Mouse (Mus musculus) thymus, postnatal 0 days (tissue): Measurements from ENCODE around the gene Rxylt1. TPM values are rescaled to one million over a fixed set of nuclear protein-coding genes. Genes with fewer than 3 reads are reported as not detected.

ENCODE experiments used
- DNase-seq: peaks from one replicate; pipeline ENCODE4 v3.0.0-alpha.2; 2015; ENCODE audit warnings: low spot score
- polyA plus RNA-seq: library from polyadenylated mRNA; unstranded; fragments of >200 nt; fragmentation: Nextera tagmentation; extraction: Ambion mirVana; gene quantifications from 2 replicates; pipeline ENCODE4 v1.2.1, GENCODE M21; 2015

Gene Rxylt1
- polyA plus RNA-seq, result 36.7 and 39.2 TPM in 2 replicates

DNA sequence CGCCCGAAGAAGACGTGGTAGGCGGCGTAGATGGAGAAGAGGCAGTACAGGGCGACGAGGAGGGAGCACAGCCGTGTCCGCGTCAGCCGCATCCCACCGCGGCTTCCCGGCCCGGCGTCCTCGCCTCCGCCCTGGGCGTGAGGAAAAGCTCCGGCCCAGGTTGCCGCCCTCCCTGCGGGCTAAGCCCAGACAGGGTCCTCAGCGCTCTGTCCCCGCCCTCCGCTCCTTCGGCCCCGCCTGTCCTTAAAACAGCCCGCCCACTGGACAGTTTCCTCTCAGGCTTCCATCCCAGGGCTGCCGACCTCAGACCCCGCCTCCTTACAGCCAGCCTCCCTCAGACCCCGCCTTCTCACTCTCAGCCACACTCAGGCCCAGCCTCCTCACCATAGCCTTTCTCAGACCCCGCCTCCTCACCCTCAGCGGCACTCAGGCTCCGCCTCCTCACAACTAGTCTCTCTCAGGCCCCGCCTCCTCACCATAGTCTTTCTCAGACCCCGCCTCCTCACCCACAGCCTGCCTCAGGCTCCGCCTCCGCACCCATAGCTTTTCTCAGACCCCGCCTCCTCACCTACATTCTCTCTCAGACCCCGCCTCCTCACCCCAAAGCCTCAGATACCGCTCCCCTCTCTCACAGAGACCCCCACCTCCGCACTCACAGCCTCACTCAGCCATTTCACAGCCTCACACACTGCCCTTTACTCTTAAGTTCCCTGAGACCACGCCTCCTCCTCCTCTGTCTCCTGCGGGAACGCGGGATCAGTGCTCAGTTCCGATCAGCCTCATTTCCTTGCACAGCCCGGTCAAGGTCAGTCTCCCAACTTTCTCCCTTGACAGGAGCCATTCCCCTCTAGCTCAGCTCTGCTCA is at the start of gene Rxylt1:
Gene Rxylt1 (minus strand): TSS at position 392 of the 865 bp plus-strand sequence.
- DNase-seq, result peak; percentile 98

DNA sequence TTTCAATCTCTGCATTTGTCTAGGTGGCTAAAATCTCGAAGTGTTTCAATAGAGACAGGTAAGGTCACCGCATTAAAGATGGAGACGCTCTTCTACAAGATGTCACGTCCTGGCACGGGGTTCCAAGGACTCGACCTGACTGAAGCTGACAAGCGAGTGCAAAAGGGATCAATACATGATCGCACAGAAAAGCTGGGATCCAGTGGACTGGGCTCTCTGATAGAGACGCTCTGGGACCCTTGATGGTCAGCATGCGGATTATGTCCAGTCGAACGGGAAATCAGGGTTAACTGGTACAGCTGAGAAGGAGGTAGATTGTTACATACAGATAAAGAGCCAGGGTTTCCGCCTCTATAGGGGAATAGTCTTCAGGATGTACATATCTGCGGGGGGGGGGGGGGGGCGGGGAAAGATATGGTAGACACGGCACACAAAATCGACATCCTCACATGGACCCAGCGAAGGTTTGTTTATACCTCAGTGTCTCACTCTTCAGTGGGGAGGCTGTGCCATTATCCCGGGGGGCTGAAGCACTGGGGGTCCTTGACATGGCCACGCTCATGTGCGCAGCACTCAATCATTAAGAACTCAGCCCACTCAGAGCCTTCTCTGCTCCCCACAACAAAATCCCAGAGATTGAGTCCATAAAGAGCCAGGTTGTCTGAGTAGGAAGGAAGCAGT is 24.3 kb upstream of the Rxylt1 start:
- DNase-seq, result no peak

DNA sequence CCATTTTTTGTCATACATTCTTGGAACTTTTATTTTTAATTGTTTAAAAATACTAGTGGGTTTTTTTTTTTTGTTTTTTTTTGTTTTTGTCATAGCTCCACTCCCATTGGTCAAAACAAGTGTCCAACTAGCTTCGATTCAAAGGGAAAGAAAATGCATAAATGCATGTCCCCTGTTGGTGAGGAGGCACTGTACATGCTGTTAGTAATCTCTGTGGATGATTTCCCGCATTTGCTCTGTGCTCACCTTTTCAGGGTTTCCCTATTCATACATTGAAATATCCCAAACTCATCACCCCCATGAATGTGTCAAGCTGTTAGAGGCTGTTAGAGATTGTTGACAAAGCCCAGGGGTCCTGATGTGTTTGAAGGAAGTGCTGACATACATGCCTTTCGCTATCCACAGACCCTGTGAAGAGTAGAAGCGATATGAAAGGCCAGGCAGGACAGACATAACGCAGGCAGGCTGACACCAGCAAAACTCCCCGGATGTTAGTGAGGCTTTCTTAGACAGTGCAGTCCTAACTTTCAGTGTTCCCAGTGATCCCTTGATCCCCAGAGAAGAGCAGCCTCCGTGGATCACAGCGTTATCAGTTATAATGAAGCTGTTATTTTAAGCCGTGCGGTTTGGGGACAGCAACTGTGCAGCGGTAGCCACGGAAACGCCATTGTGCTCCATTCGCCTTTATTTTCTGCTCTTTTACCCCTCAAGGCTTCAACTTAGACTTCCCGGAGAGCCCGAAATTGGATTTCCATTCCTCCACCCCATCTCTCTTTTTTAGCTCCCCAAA is 23.5 kb upstream of the Rxylt1 start:
- no peak for DNase-seq

DNA sequence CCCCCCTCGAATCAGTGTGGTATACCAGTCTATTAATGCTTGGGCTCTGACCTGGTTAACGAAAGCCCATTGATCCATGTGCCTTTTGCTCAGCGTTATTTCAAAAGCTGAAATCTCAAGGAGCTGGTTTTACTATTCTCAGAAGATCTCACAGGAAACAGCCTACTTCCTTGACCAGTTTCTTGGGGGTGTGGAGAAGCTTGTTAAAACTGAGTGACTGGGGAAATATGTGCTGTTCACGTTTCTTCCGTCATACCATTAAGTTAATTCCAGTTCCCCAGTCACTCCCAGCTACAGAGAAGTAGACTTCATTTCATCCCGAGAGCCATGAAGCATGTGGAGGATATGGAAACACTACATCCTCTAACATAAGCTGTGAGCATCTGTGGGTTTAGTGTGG is 22.3 kb upstream of the Rxylt1 start:
- DNase-seq, result no peak

DNA sequence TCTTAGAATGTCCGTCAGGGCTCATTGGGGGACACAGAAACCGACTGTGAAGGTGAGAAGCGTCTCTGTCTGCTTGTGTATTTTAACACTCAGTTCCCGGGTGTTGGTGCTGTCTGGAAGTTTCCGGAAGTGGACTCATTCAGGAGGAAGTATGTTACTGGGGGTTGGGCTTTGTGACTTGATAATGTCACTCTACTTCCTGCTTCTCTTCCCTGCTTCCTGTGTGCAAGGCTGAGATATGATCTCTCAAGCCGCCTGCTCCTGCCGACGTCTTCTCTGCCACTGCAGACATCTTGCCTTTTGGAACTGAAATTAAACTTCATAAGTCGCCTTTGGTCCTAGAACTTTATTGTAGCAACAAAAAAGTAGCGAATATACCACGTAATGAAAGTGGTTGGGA is 19.5 kb upstream of the Rxylt1 start:
- peak; percentile 11 for DNase-seq

DNA sequence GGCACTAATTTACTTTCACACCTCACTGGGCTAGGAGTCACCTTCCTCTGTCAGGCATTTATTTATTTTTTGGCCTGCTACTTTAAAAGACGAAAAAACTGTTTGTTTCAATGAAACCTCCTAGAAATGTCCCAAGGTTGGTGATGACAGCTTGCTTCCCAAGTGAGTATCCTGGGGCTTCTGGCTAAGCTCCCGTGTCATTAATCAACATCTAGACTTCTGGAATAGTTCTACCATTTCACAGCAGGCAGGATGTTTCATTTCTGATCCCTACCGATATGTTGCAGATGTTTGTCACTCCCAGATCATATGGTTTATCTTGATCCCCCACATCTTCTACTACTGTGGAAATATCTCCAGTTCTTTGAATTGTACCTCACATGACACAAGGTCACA is 9.5 kb upstream of the Rxylt1 start:
- no peak for DNase-seq

DNA sequence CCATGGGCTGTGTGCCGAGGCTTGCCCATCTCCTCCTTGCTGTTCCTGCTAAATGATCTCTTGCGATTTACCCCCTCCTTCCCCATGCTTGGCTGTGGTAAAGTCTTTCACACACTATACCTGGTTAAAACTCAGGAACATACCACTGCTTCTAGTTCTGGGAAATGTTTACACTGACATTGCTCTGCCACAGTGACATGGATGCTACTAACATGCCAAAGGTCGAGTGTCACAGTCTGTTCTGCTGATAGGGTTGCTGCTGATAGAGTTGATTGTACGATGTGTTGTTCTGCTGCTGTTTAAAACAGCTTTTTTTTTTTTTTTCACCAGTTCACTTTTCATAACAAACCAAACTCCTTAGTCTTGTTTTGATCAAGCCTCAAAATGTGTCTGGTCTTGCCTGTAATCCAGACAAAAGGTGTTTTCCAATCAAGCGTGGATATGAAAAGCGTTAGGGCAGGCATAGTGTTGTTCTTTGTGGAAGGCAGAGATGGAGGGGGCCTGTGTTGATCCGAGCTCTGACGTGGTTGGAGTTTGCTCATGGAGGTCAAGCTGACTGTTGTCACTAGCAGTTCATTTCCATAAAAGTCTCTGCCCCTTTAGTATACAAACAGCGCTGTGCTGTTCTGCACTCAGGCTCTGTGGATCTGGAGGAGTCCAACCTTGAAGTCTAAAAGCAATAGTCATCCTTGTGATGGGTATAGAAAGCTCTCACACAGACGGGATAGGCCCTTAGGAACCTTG is 8.9 kb upstream of the Rxylt1 start:
- DNase-seq, result no peak

DNA sequence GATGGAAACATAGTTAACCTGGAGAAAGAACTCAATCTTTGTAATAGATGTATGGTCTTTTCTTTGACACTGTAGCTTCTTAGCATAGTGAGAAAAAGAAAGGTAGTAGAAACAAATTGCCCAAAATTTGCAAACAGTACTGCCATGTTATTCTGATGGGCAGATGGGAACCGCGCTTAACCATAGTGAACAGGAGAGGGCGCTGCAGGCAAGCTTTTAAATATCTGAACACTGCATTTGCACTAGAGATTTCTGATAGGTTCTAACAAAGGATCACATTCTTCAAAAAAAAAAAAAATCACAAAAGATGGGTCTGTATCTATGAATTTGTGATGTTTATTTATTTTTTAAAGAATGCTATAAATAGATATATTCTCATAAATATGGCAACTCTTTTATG is 8.2 kb upstream of the Rxylt1 start:
- DNase-seq, result peak; percentile 63

DNA sequence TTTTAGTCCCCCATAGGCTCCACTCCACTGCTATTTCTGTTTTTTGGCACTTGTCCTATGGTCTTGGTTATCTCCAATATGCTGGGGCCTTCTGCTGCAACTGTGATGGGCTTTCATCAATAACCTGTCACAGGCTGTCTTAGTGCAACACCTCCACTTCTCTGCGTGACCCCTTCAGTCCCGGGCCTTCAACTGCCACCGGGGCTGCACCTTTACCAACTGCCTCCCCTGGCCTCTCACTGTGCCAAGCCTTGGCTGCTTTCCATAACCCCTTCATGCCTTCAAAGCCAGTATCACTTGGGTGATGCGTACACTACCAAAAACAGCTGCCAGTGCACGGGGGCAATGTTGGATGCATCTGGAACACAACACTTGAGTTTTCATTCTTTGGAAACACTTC is 5.5 kb upstream of the Rxylt1 start:
- no peak for DNase-seq

DNA sequence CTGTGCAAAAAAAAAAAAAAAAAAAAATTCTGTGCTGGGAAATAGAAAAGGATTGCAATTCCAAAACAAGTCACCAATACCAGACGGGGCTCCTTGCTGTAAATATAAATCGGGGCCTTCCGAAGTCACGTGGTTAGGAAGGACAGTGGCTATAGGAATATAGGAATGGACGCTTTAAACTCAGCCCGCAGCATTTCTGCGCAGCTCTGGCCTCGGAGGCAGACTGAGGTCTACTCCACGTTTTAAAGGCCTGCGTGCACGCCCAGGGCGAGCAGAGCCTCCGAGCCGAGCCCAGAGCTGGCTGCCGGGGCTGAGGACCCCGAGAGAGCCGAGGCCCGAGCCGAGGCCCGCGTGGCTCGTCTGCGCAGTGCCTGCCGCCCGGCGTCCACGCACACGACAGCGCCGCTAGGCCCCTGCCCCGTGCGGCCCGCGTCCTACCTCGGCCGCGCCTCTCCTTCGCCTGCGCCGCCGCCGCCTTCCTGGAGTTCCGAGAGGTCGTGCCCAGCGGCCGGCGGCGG is 650 bp downstream of the Rxylt1 start:
- DNase-seq, result no peak

DNA sequence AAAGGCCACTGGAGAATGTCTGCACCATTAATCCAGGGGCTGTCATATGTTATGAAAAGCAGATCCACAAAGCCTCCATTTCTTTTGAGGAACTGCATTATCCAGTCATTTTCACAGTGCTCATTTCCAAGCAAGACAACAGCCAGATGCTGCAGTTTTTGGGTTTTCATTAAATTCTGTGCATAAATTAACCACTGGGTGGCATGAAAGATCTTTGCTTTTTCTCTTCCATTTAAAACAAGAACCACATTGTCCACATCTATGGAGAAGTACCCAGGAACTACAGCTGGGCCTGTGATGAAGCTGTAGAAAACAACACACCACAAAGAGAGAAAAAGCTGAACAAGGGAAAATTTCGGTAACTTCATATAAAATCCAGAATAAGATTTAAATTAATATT is 6.7 kb downstream of the Rxylt1 start:
- no peak for DNase-seq

DNA sequence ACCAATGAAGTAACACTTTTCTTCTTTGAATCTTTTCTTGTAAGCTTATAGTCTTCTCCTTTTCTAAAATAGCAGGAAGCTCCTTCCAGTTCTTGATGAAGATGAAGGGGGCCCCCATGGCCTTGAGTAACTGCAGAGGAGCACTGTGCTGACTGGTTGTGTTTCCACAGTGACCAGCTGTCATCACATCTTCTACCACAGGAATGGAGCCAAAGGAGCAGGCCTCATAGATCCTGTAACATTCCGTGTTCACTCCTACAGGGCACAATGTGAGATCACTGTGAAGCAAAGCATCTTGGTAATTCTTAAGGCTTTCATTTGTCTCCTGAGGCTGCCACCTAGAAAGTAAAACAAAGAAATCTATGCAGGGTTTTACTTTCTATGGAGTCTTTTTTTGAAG is 15.8 kb downstream of the Rxylt1 start:
- DNase-seq, result no peak

DNA sequence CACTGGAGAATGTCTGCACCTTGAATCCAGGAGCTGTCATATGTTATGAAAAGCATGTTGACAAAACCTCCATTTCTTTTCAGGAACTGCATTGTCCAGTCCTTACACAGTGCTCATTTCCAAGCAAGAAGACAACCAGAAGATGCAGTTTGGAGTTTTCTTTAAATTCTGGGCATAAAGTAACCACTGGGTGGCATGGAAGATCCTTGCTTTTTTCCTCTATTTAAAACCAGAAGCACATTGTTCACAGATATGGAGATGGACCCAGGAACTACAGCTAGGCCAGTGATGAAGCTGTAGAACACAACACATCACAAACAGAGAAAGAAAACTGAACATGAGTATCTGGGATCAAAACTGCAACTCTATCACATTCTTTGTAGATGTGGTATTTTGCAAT is 28.0 kb downstream of the Rxylt1 start:
- DNase-seq, result no peak

DNA sequence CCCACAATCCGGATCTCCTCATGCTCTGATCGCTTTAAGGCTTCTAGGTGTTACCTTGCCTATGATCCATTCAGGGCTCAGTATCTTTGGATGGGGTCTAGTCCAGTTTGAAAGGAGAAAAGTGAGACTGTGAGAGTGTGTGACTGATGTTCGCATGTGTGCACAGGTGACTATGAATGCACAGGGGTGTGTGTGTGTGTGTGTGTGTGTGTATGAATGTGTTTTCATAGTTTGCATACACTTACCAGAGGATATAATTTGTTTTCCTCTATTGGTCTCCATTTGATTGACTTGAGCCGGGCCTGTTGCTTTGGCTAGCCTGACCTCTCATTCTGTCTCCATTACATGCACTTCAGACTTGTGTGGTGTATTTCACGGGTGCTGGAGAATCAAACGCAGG is 41.3 kb downstream of the Rxylt1 start:
- no peak for DNase-seq

DNA sequence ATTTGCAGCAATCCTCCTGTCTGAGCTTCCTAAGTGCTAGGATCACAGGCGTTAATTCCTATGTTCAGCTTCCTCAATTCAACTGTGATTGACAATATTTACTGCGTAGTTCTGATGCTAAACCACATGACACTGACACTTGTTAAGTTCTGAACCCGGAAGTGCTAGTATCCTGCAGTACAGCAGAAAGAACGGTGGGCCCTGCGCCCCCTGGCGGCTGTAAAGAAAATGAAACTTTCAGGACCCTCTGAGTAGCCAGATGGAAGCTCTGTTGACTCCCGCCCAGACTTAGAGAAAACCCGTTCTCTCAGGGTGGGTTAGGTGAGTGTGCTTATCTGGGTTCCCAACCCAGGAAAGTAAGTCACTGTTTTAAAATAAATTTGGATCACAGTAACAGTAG is 42.6 kb downstream of the Rxylt1 start:
- peak; percentile 81 for DNase-seq

DNA sequence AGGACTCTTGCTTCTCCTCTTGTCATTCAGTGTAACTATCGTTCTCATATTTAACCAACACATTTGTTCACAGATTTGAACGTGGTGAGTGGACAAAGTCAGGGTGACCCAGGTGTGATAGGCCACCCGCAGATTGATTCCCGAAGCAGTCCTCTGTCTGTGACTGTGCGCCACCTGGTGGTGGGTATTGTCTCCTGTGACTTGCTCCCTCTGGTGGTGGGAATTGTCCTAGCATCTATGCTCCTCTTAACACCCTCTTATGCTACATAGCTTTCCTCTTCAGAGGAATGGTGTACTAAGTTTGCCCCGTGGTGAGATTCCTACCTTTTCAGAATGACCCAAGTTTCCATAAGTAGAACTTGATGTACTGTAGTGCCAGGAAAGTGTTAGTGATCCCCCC is 45.3 kb downstream of the Rxylt1 start:
- peak; percentile 80 for DNase-seq

DNA sequence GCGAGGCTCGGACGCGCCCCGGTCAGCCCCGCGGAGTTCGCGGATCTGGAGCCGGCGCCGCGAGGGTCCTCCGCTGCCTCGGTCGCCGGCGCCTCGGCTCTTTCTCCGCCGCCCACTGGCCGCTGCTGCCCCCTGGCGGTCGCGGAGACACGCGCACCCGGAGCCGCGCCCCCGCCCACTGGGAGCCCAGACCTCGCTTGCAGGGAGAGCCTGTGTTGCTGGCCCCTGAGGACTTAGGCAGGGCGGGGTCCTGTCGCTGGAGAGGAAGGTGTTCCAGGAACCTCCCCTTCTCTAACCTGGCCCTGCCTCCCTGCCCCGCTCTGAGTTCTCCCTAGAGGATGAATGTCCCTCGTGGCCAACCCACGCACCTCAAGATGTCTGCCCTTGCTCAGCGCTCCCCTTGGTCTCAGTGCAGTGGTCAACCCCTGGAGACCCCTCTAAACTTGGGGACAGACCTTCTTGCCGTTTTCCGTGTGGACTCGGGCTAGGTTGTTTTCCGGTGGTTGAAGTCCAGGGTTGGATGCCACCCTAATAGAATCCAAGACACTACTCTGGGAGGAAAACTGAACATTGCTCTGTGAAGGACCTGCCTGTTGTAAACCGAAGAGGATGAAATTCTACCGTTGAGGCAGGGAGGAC is 49.3 kb downstream of the Rxylt1 start:
- peak; percentile 66 for DNase-seq

DNA sequence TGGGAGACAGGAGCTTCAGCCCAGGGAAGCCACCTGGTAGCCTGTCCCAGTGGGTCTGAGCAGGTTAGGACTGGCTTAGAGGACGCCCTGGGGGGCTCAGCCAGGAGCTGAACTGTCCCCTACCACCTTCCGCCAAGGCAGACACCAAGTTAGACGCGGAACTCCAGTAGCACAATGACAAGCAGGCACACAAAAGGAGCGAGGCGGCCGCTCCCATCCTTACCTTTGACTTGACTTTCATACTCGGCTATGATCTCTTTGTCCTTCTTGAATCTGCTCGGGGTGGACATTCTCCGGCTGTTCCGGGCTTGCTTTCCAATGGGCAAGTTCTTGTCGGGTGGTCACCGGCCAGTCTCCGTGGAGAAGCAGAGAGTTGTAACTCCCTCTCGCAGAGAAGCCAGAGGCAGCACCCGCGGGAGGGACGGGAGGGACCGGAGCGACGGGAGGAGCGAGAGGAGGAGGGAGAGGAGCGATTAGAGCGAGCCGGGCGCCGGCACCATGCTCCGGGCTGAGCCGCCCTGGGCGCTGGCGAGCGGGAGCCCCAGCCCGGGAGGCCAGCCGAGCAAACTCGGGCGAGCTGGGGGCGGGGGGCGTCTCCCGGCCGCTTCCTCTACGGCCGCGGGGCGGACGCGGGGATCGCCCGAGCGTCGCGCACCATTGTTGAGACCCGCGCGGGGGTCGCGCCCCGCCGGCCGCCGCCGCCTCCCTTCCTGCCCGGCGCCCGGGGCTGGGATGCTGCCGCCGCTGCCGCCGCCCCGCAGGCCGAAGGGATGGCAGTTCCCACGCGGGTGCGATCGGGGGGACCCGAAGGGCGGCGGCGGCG is 50.1 kb downstream of the Rxylt1 start, which contains the start of gene Srgap1:
Gene Srgap1 (minus strand): TSS at position 412 of the 823 bp plus-strand sequence.
- DNase-seq, result peak; percentile 17

DNA sequence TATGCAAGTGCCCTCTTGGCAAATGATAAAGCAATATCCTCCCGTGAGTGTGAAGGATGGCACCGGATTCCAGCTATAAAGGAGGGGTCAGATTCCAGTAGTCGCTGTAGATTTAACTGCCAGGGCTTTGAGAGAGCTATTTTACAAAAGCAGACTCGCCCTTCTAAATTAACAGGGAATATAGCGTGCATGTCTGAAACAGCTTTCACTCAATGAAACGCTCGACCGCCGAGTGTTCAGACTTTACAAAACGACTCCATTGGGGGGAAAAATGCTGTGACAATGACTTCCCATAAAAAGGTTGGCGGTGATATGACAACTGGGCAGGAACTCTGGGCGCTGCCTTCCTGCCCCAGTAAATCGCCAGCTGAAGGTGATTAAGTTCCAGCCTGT is 50.7 kb downstream of the Rxylt1 start:
- DNase-seq, result no peak

DNA sequence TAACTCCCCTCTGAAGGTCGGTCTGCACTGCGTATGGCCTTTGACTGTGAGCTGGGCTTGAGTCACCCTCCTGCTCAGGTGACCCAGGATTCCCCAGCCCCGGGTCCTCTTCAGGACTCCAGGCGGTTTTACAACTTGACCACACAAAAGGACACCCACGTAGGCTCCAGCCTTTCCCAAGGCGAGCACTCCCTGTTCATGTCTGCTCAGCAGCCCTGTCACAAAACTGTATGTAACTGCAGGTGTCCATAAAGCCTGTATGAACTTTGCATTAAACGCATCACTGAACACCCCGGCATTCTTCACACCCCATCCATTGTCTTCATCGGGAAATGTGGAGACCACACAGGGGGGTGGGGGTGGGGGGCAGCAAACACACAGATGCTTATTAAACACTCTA is 51.2 kb downstream of the Rxylt1 start:
- no peak for DNase-seq
